Mouse (Mus musculus) thymus, adult 2 months (tissue): ENCODE results near the gene Gigyf2. TPM values are rescaled to one million over a fixed set of nuclear protein-coding genes. Genes with fewer than 3 reads are reported as not detected.

Experiments
- DNase-seq: peaks from one replicate; pipeline ENCODE4 v3.0.0; 2021
- H3K27ac ChIP-seq: fragments of 200-500 bp; 2 replicates; pipeline ENCODE4 v1.5.1; 2012; ENCODE audit warnings: low read length, control low read depth; ENCODE audit not compliant: control insufficient read depth, insufficient read depth
- H3K27me3 ChIP-seq: fragments of 200-500 bp; 2 replicates; pipeline ENCODE4 v1.6.1; 2012; ENCODE audit warnings: mild to moderate bottlenecking, low read length, moderate library complexity, mixed read lengths; ENCODE audit not compliant: control insufficient read depth, insufficient read depth
- H3K36me3 ChIP-seq: fragments of 200-500 bp; 2 replicates; pipeline ENCODE4 v1.6.1; 2012; ENCODE audit warnings: mild to moderate bottlenecking, low read length, moderate library complexity; ENCODE audit not compliant: control insufficient read depth, insufficient read depth
- H3K4me1 ChIP-seq: fragments of 200-500 bp; replicated peaks from 2 replicates; pipeline ENCODE4 v1.6.1; 2012; ENCODE audit warnings: low read length; ENCODE audit not compliant: control insufficient read depth, insufficient read depth
- H3K4me3 ChIP-seq: fragments of 200-500 bp; 2 replicates; pipeline ENCODE4 v1.5.1; 2012; ENCODE audit warnings: mild to moderate bottlenecking, low read length, control low read depth, moderate library complexity; ENCODE audit not compliant: control insufficient read depth, insufficient read depth
- CTCF ChIP-seq: fragments of 200-500 bp; IDR thresholded peaks from 2 replicates; pipeline ENCODE4 v1.5.1; 2012; ENCODE audit warnings: mild to moderate bottlenecking, control low read depth, low read length, moderate library complexity, borderline replicate concordance; ENCODE audit not compliant: control insufficient read depth, poor library complexity, insufficient read depth; ENCODE audit errors: extremely low read depth
- POLR2A ChIP-seq: fragments of 200-500 bp; IDR thresholded peaks from 2 replicates; pipeline ENCODE4 v1.6.1; 2012; ENCODE audit warnings: mild to moderate bottlenecking, low read length, control low read depth, moderate library complexity; ENCODE audit not compliant: control insufficient read depth, poor library complexity, insufficient read depth; ENCODE audit errors: extremely low read depth
- WGBS: fragments of 180-500 bp; shearing (Covaris S2); methylation state at CpG from one replicate; pipeline ENCODE4 v1.1.7; 2018; 5-methylcytosine and 5-hydroxymethylcytosine counted together
- polyA plus RNA-seq: library from polyadenylated mRNA; depleted of rRNA; stranded (reverse); fragments of >200 nt; gene quantifications from 2 replicates; pipeline ENCODE4 v1.2.3, GENCODE M21; 2012

Gene Gigyf2
- polyA plus RNA-seq, 1 experiment = 47.3 TPM

GRCm38 (mm10) chr1:87316672-87317071 lies 10.1 kb upstream of the Gigyf2 start:
- Histone ChIP-seq H3K36me3 (no peaks in the 10 kb centered on the region), H3K27me3 (no peaks in the 10 kb centered on the region), H3K27ac (no peak overlapping the region), H3K4me3 (no peak overlapping the region), H3K4me1 (no peaks in the 10 kb centered on the region)
- 62% methylated on average over 3 of the region's 3 CpGs for WGBS
- TF ChIP-seq CTCF (no peak), POLR2A (no peak)
- DNase-seq = no peak

GRCm38 (mm10) chr1:87321071-87321470 lies 5.7 kb upstream of the Gigyf2 start:
- no peaks in the 10 kb centered on the region for H3K4me1 ChIP-seq
- 13% methylated on average over 1 of the region's 1 CpGs for WGBS
- H3K27ac ChIP-seq = no peak overlapping the region
- TF ChIP-seq POLR2A (no peak), CTCF (no peak)
- H3K4me3 ChIP-seq = no peak overlapping the region
- no peaks in the 10 kb centered on the region for H3K36me3 ChIP-seq
- H3K27me3 ChIP-seq = no peaks in the 10 kb centered on the region
- no peak for DNase-seq

- H3K4me3 ChIP-seq = no peak overlapping the region
- 98% methylated on average over 3 of the region's 3 CpGs for WGBS
- H3K27me3 ChIP-seq = no peaks in the 10 kb centered on the region
- H3K36me3 ChIP-seq = no peaks in the 10 kb centered on the region
- no peak overlapping the region for H3K27ac ChIP-seq
- DNase-seq = no peak
- no peaks in the 10 kb centered on the region for H3K4me1 ChIP-seq
- no peak for TF ChIP-seq CTCF
- TF ChIP-seq POLR2A = no peak
These were observed 4.0 kb upstream of the Gigyf2 start for GRCm38 (mm10) chr1:87322778-87323177.

- TF ChIP-seq CTCF (no peak), POLR2A (no peak)
- H3K4me1 ChIP-seq = no peaks in the 10 kb centered on the region
- H3K27ac ChIP-seq = no peak overlapping the region
- no peak overlapping the region for H3K4me3 ChIP-seq
- DNase-seq = no peak
- no peaks in the 10 kb centered on the region for H3K36me3 ChIP-seq
- H3K27me3 ChIP-seq = no peaks in the 10 kb centered on the region
These were observed 2.1 kb upstream of the Gigyf2 start for GRCm38 (mm10) chr1:87324649-87325048.

- Histone ChIP-seq H3K27me3 (no peaks in the 10 kb centered on the region), H3K27ac (no peak overlapping the region), H3K4me1 (no peaks in the 10 kb centered on the region), H3K36me3 (no peaks in the 10 kb centered on the region), H3K4me3 (peak overlapping the region; percentile 94)
- no peak for DNase-seq
- TF ChIP-seq CTCF (no peak), POLR2A (no peak)
- under 1% methylated on average over 52 of the region's 53 CpGs for WGBS
These were observed 515 bp downstream of the Gigyf2 start for GRCm38 (mm10) chr1:87327165-87327861.

- DNase-seq = no peak
- Histone ChIP-seq H3K27me3 (no peaks in the 10 kb centered on the region), H3K4me1 (no peaks in the 10 kb centered on the region), H3K36me3 (peaks cover 12% of the 10 kb centered on the region; the same call in 1 of the 2 replicates), H3K27ac (no peak overlapping the region), H3K4me3 (no peak overlapping the region)
- no peak for TF ChIP-seq POLR2A
- no peak for TF ChIP-seq CTCF
- 97% methylated on average over 4 of the region's 4 CpGs for WGBS
These were observed 5.0 kb downstream of the Gigyf2 start for GRCm38 (mm10) chr1:87331774-87332173.

GRCm38 (mm10) chr1:87350576-87350975 lies 23.8 kb downstream of the Gigyf2 start:
- 95% methylated on average over 2 of the region's 2 CpGs for WGBS

More at GRCm38 (mm10) chr1:87350576-87350975, 23.8 kb downstream of the Gigyf2 start:
- H3K27me3 ChIP-seq = no peaks in the 10 kb centered on the region
- TF ChIP-seq CTCF = no peak
- no peak for TF ChIP-seq POLR2A
- H3K36me3 ChIP-seq = peaks cover 10% of the 10 kb centered on the region
- H3K4me3 ChIP-seq = no peak overlapping the region
- DNase-seq = no peak
- no peak overlapping the region for H3K27ac ChIP-seq
- H3K4me1 ChIP-seq = no peaks in the 10 kb centered on the region
